Mouse (Mus musculus) lung, adult 2 months (tissue): ENCODE measurements around the gene P2ry10.

Source experiments
- CTCF ChIP-seq: fragments of 200-500 bp; IDR thresholded peaks from 2 replicates; pipeline ENCODE4 v1.5.1; 2011; ENCODE audit warnings: mild to moderate bottlenecking, low read length, control low read depth; ENCODE audit not compliant: insufficient read depth
- POLR2A ChIP-seq: fragments of 200-500 bp; IDR thresholded peaks from 2 replicates; pipeline ENCODE4 v1.6.1; 2011; ENCODE audit warnings: low read depth, mild to moderate bottlenecking, control low read depth, low read length, borderline replicate concordance; ENCODE audit errors: extremely low read depth

GRCm38 (mm10) chrX:107148681-107149080, 60.4 kb downstream of the P2ry10 start, which contains the start of gene P2ry10b:
- TF ChIP-seq POLR2A (no peak), CTCF (no peak)
